In the genomic region with DNA sequence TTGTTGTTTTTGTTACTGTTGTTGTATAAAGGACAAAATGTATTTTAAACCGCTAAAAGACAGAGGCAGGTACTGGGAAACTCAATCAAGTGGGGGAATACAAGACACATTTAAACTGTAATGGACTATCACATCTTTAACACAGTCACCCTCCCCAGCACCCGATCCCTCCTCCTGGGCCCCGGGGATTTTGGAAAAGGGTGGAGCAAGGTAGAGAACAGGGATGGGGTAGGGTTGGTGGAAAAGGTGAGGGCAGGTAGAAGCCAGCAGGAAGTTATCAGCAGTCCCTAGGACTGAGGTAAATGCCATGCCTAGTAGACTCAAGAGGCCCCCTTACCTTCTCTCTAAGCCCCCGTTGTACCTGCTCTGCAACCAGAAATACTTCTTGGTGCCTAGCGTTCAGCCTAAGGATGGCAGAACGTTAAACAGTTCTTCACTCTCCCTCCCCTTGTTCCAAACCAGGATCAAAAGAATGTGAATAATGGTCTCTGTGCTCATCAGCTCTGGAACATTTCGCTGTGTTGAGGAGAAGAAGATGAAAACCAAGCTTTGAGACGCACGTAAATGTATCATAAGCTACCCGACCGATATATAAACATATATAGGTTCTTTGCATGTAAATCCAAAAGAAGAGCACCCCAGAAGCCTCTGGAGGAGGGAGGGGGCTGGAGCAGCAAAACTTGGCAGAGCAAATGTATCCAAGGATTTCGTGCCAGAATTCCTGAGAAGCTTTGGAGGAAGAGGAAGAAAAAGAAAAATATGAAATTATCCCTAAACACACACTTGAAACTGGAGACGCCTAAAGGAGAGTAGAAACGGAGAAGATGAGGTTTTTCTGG, we compare ENCODE assay signal across 10 mouse cellular contexts. TPM values are rescaled to one million over a fixed set of nuclear protein-coding genes. Genes with fewer than 3 reads are reported as not detected.
DNase-seq lines count a peak whose midpoint lies in the region; ATAC-seq and TF ChIP-seq lines count a peak whose summit lies in the region.
"Had no signal": no experiment of that assay in that cellular context is flagged by ENCODE, and none has a peak within 500 bp of the region (broad histone marks: within the 10 kb centered on the region; RNA-seq: fewer than 3 reads in every experiment).

A gene (minus strand): TSS at position 61 of the 839 bp plus-strand sequence.

- DNase-seq in kidney, adult 2 months = no peak
- no peak for DNase-seq in kidney, postnatal 25 days
- no peak for DNase-seq in layer of hippocampus, postnatal 10 days (ENCODE audit: low spot score in 2 of 2)
- DNase-seq in gastrocnemius, adult 18-20 months (ENCODE audit: low spot score) = no peak
- DNase-seq in urinary bladder, postnatal 36 days (ENCODE audit: low spot score in 2 of 2) = no peak
- DNase-seq in frontal cortex, postnatal 36 days (ENCODE audit: low spot score in 2 of 2) = no peak

- TF ChIP-seq CTCF in kidney, adult 2 months (conservative IDR thresholded peaks at IDR 0.05; ENCODE audit: insufficient read depth, insufficient read length, low read depth, low read length) = no peak

- peak within 1 kb of the TSS; percentile 70 for H3K9ac ChIP-seq in embryonic facial prominence, embryonic 13.5 days
- H3K9ac ChIP-seq in midbrain, embryonic 15.5 days = peak within 1 kb of the TSS; percentile 82

- H3K4me3 ChIP-seq in kidney, adult 2 months (ENCODE audit: insufficient read depth, low read depth, low read length) = peak within 1 kb of the TSS; percentile 17; the same call in 1 of the 2 replicates
- H3K4me3 ChIP-seq in embryonic facial prominence, embryonic 13.5 days = peak within 1 kb of the TSS; percentile 65
- peak within 1 kb of the TSS; percentile 72 for H3K4me3 ChIP-seq in midbrain, embryonic 15.5 days

- peak within 1 kb of the TSS; percentile 96 for H3K4me2 ChIP-seq in embryonic facial prominence, embryonic 13.5 days
- peak within 1 kb of the TSS; percentile 82 for H3K4me2 ChIP-seq in midbrain, embryonic 15.5 days

- no peaks in the 10 kb centered on the region; the same call in 1 of the 2 replicates for H3K27me3 ChIP-seq in kidney, adult 2 months (replicated peaks; ENCODE audit: control insufficient read depth, insufficient read depth, low read length)
- peaks cover 55% of the 10 kb centered on the region for H3K27me3 ChIP-seq in embryonic facial prominence, embryonic 13.5 days
- H3K27me3 ChIP-seq in midbrain, embryonic 15.5 days (replicated peaks) = no peaks in the 10 kb centered on the region

- no peak for TF ChIP-seq POLR2A in kidney, adult 2 months (IDR thresholded peaks at IDR 0.05; ENCODE audit: low read depth, low read length)

- H3K27ac ChIP-seq in kidney, adult 2 months (ENCODE audit: insufficient read depth, low read depth, low read length) = no peak within 1 kb of the TSS
- H3K27ac ChIP-seq in embryonic facial prominence, embryonic 13.5 days = peak within 1 kb of the TSS; percentile 39; the same call in 1 of the 2 replicates
- peak within 1 kb of the TSS; percentile 91 for H3K27ac ChIP-seq in midbrain, embryonic 15.5 days

- no peak for ATAC-seq in embryonic facial prominence, embryonic 13.5 days (ENCODE audit: insufficient number of reproducible peaks, insufficient read depth, low FRiP score, low TSS enrichment, low read depth)
- ATAC-seq in midbrain, embryonic 15.5 days (replicated peaks) = peak; percentile 4; the same call in 1 of the 2 replicates
- ATAC-seq: Patski had no signal

- whole genome bisulfite sequencing in kidney, adult 2 months = 4% methylated on average over 14 of the region's 14 CpGs
- WGBS in embryonic facial prominence, embryonic 13.5 days = 2% methylated on average over 14 of the region's 14 CpGs
- 1% methylated on average over 14 of the region's 14 CpGs for WGBS in midbrain, embryonic 15.5 days

- no peaks in the 10 kb centered on the region for H3K4me1 ChIP-seq in kidney, adult 2 months (ENCODE audit: control insufficient read depth, insufficient read depth, low read length)
- H3K4me1 ChIP-seq in embryonic facial prominence, embryonic 13.5 days = peaks cover 14% of the 10 kb centered on the region
- peaks cover 12% of the 10 kb centered on the region; the same call in 1 of the 2 replicates for H3K4me1 ChIP-seq in midbrain, embryonic 15.5 days

- H3K36me3 ChIP-seq in kidney, adult 2 months (ENCODE audit: control insufficient read depth, insufficient read depth, low read length) = no peaks in the 10 kb centered on the region
- no peaks in the 10 kb centered on the region for H3K36me3 ChIP-seq in embryonic facial prominence, embryonic 13.5 days
- H3K36me3 ChIP-seq in midbrain, embryonic 15.5 days (replicated peaks) = no peaks in the 10 kb centered on the region

- no peaks in the 10 kb centered on the region for H3K9me3 ChIP-seq in embryonic facial prominence, embryonic 13.5 days
- H3K9me3 ChIP-seq in midbrain, embryonic 15.5 days = no peaks in the 10 kb centered on the region

RNA-seq across cellular contexts. Expression of the gene that starts here (rescaled TPM):
- polyA plus RNA-seq in kidney, adult 2 months (2012; rRNA removed) = 0.08 and 0.12 TPM in 2 replicates
- 2.2 and 2.7 TPM in 2 replicates for polyA plus RNA-seq in embryonic facial prominence, embryonic 13.5 days (2015; fragmentation: Nextera tagmentation; extraction: Ambion mirVana)
- total RNA-seq in layer of hippocampus, postnatal 10 days (2021) = 100 to 1,000 TPM; 112 to 114 TPM
- polyA plus RNA-seq in midbrain, embryonic 15.5 days (2015; fragmentation: Nextera tagmentation; extraction: Ambion mirVana) = 27.7 and 33.9 TPM in 2 replicates
- total RNA-seq in gastrocnemius, adult 18-20 months (2021) = under 1 TPM in 1 of 2 experiments, not detected in 1; 0.09 TPM
- total RNA-seq: liver, adult 2 months had no signal
- polyA plus RNA-seq: liver, adult 2 months had no signal

Comparison
In these comparisons a context has a peak if more than half of its experiments do, and no peak if none do; other contexts are left out.
1. RNA of the gene that starts here (total RNA-seq): 112 to 114 TPM in layer of hippocampus, postnatal 10 days; 0.09 TPM in gastrocnemius, adult 18-20 months; every median in the first group is over 100 times any median in the second.
2. H3K4me3 ChIP-seq: peak in every context shown above with its lines; median percentile 72 in midbrain, embryonic 15.5 days; 65 in embryonic facial prominence, embryonic 13.5 days; 17 in kidney, adult 2 months.